Mouse (Mus musculus): ENCODE data around the gene Vmn1r45. TPM values are rescaled to one million over a fixed set of nuclear protein-coding genes. Genes with fewer than 3 reads are reported as not detected.

Vmn1r45 gene
- polyA plus RNA-seq (2015; fragmentation: Illumina TruSeq; extraction: RNeasy Lipid Tissue Mini Kit (QIAGEN cat#74804); ENCODE audit: low read depth, low replicate concordance), result not detected

DNA sequence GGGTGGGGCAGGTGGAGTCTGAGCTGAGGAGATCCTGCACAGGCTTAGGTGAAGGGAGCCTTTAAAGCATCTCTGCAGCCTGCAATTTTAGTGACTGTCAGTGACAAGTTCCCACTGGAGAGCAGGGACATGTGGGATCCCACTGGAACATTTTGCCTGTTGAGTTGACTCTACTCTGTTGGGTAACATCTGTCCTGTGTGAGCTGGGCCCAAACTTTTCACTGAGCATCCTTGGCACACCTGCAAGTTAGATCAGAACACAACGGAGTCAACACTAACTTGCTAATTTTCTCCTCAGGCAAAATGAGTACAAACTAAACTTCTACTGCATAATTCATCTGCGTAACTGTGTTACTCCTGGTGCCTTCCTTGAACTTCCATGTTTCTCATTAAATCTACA lies at the start of gene Vmn1r45:
TSS of gene Vmn1r45 (minus strand) at position 101 of the 400 bp plus-strand sequence.

DNA sequence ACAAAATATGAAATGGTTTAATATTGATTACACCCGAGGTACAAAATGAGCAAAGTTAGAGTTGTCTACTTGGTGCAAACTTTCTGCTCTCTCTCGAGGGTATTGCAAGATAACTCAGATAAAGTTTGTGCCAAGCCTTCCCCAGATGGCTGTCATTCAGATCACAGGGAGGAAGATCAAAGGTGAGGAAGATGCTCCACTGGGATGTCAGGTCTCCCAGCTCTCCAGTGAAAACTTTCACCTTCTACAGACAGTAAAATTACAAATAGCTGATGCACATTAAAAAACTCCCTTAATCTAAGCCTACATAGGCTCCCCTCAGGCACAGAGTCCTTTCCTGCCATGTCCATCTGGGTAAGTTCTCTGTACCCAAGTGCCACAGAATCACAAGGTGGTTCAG lies 28.6 kb upstream of the Vmn1r45 start, which contains the start of gene Vmn1r46:
TSS of gene Vmn1r46 (plus strand) at position 301 of the 400 bp plus-strand sequence.

DNA sequence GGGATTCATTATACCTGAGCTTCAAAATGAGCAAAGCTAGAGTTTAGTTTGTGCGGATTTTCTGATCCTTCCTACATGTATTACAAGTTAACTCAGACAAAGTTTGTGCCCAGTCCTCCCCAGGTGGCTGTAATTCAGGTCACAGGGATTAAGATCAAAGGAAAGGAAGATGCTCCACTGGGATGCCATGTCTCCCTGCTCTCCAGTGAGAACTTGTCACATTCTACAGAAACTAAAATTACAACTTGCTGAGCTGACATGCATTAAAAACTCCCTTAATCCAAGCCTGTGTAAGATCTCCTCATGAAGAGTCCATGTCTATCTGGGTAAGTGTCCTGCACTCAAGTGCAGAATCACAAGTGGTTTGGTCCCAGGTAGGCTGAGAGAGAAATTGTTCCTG lies 57.0 kb downstream of the Vmn1r45 start, which contains the start of gene Vmn1r44:
TSS of gene Vmn1r44 (plus strand) at position 301 of the 400 bp plus-strand sequence.

Other genes starting within 250 kb of the Vmn1r45 start
- gene Vmn1r40, start 233.1 kb downstream of the Vmn1r45 start, polyA plus RNA-seq (2015; fragmentation: Illumina TruSeq; extraction: RNeasy Lipid Tissue Mini Kit (QIAGEN cat#74804); ENCODE audit: low read depth, low replicate concordance), result not detected
- not detected for gene Vmn1r41, start 199.8 kb downstream of the Vmn1r45 start, polyA plus RNA-seq (2015; fragmentation: Illumina TruSeq; extraction: RNeasy Lipid Tissue Mini Kit (QIAGEN cat#74804); ENCODE audit: low read depth, low replicate concordance)
- not detected for gene Vmn1r42, start 64.2 kb downstream of the Vmn1r45 start, polyA plus RNA-seq (2015; fragmentation: Illumina TruSeq; extraction: RNeasy Lipid Tissue Mini Kit (QIAGEN cat#74804); ENCODE audit: low read depth, low replicate concordance)
- not detected for gene Vmn1r43, start 64.2 kb downstream of the Vmn1r45 start, polyA plus RNA-seq (2015; fragmentation: Illumina TruSeq; extraction: RNeasy Lipid Tissue Mini Kit (QIAGEN cat#74804); ENCODE audit: low read depth, low replicate concordance)
- not detected for gene Vmn1r44, start 56.9 kb downstream of the Vmn1r45 start, polyA plus RNA-seq (2015; fragmentation: Illumina TruSeq; extraction: RNeasy Lipid Tissue Mini Kit (QIAGEN cat#74804); ENCODE audit: low read depth, low replicate concordance)
- gene Vmn1r46, start 28.7 kb upstream of the Vmn1r45 start, polyA plus RNA-seq (2015; fragmentation: Illumina TruSeq; extraction: RNeasy Lipid Tissue Mini Kit (QIAGEN cat#74804); ENCODE audit: low read depth, low replicate concordance), result not detected
- gene Vmn1r47, start 75.5 kb upstream of the Vmn1r45 start, polyA plus RNA-seq (2015; fragmentation: Illumina TruSeq; extraction: RNeasy Lipid Tissue Mini Kit (QIAGEN cat#74804); ENCODE audit: low read depth, low replicate concordance), result not detected
- gene Vmn1r48, start 96.2 kb upstream of the Vmn1r45 start, polyA plus RNA-seq (2015; fragmentation: Illumina TruSeq; extraction: RNeasy Lipid Tissue Mini Kit (QIAGEN cat#74804); ENCODE audit: low read depth, low replicate concordance), result not detected
- not detected for gene Vmn1r49, start 137.9 kb upstream of the Vmn1r45 start, polyA plus RNA-seq (2015; fragmentation: Illumina TruSeq; extraction: RNeasy Lipid Tissue Mini Kit (QIAGEN cat#74804); ENCODE audit: low read depth, low replicate concordance)
- gene Vmn1r50, start 160.8 kb upstream of the Vmn1r45 start, polyA plus RNA-seq (2015; fragmentation: Illumina TruSeq; extraction: RNeasy Lipid Tissue Mini Kit (QIAGEN cat#74804); ENCODE audit: low read depth, low replicate concordance), result not detected
- not detected for gene Vmn1r51, start 182.0 kb upstream of the Vmn1r45 start, polyA plus RNA-seq (2015; fragmentation: Illumina TruSeq; extraction: RNeasy Lipid Tissue Mini Kit (QIAGEN cat#74804); ENCODE audit: low read depth, low replicate concordance)
- gene Vmn1r52, start 234.2 kb upstream of the Vmn1r45 start, polyA plus RNA-seq (2015; fragmentation: Illumina TruSeq; extraction: RNeasy Lipid Tissue Mini Kit (QIAGEN cat#74804); ENCODE audit: low read depth, low replicate concordance), result not detected

All from brain, adult 10 weeks (tissue).